Mouse (Mus musculus) cerebellum, postnatal 4 days (tissue): ENCODE data around the gene Ide.

Experiments
- DNase-seq, 2 experiments: peaks; one replicate each; pipeline ENCODE4 v3.0.0; 2022; ENCODE audit warnings: low spot score in 2 of 2, mixed read lengths in 1 of 2

The Ide gene

GRCm38 (mm10) chr19:37333357-37333756 lies 4.3 kb downstream of the Ide start:
- DNase-seq, result no peak

DNA sequence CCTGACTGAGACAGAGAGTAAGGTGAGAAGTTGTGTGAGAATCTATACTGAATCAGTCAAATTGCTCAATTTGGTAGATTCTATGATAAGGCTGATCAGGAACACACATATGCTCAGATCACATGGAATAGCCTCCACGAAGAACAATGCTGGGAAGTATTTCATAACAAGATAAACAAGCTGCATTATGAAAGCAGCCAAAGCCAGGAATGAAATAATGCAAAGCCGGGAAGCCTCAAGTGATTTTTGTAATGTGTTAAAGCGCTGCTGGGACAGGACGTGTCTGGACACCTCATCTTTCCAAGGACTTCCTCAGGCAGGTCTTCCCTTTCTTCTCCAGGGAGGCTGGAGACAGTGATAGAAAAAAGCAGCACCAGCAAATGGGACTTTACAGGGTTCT lies 4.9 kb downstream of the Ide start:
- DNase-seq, result no peak

GRCm38 (mm10) chr19:37327216-37327615 lies 10.4 kb downstream of the Ide start:
- DNase-seq, result no peak

- no peak for DNase-seq
Measured at GRCm38 (mm10) chr19:37323566-37323965, 14.1 kb downstream of the Ide start.

- DNase-seq, result no peak
Measured at GRCm38 (mm10) chr19:37320802-37321619, 16.6 kb downstream of the Ide start.

DNA sequence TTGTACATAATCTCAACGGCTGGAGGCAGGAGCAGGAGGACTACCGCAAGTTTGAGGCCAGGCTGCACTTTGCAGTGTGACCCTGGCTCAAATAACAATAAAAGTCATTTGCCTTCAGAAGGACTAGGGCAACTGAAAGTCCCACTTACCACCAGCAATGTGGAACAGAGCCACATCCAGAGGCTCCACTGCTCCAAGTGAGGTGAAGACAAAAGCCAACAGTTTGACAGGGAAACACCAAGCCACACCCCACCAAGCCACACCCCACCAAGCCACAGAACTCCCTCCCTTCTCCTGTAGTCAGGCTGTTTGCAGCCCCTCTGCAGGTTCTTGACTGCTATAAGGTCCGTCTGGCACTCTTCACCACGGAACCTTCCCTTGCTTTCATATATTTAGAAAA lies 20.3 kb downstream of the Ide start:
- no peak for DNase-seq

GRCm38 (mm10) chr19:37315091-37315490 lies 22.6 kb downstream of the Ide start:
- no peak for DNase-seq

GRCm38 (mm10) chr19:37311426-37311825 lies 26.2 kb downstream of the Ide start:
- DNase-seq, result no peak

DNA sequence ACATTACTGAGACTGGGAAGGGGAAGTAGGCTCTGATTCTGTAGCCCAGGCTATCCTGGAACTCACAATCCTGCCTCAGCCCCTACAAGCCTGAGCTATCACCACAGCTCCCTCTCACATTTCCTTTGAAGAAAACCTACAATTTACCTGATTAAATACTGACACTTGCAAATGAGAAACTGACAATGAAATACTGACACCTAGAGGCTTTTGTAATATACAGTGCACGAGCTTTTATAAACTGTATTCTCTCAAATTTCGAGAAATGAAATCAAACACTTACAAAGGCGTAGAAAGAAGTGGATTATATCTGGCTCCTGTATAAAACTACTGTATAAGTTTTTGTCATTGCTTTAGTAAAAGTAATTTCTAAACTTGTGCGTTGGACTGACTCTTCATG lies 27.5 kb downstream of the Ide start:
- DNase-seq, result no peak

GRCm38 (mm10) chr19:37308941-37309340 lies 28.7 kb downstream of the Ide start:
- DNase-seq, result no peak

DNA sequence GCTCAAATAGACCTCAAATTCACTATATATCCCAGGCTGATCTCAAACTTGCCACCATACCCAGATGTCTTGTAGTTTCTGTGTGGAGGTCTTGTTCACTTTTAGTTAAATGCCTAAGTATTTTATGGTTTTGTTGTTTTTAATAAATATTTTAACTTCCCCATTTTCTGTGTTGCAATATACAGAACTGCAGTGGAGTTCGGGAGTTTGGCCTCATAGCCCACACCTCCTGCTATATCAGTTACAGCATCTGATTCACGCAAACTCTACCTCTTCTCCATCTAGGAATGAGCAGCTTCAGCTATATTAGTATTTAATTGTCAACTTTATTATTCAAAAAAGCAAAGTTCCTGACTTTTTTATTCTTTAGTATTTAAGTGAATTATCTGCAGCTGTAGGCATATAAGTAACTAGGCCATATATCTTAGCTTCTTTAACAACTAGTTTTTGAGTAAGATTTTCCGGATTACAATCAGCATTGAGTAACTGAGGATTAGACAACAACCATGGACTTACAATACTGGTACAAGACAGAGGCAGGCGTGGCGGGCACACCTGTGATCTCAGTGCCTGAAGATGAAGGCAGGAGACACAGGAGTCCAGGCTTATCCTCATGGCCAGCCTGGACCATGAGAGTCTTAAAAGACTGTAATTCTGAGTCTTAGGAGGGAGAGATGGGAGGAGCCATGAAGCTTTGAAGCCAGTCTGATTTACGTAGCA lies 29.7 kb downstream of the Ide start:
- DNase-seq, result no peak

DNA sequence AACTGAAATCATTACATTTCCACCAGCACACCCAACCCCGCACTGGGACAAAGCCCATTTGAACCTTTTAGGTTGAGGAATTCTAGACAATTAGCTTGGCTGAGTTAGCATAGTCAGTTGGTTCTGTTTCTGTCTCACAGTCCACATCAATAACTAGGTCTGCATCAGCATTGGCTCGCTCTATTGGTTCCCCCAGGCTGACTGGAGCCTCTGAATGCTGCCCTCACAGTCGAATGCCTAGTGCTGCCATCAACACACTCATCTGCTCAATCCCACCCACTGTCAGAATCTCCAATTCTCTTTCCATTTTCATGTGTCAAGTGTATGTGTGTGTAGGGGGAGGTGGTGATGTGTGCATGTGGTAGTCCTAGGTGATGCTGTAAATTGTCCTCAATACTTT lies 31.5 kb downstream of the Ide start:
- DNase-seq, result no peak

DNA sequence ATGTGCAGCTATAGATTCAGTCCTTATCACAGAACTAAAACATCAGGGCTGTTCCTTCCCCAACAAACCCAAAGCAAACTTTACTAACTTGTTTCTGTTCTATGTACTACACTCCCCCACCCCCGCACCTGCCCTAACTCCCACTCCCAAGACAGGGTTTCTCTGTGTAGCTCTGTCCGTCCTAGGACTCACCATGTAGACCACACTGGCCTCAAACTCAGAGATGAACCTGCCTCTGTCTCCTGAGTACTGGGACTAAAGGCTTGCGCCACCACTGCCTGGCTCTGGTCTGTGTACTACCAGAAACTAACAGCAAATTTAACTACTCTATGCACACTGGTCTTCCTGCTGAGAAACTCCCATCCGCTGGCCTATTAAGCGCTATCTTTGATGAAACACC lies 32.8 kb downstream of the Ide start:
- DNase-seq, result no peak

DNA sequence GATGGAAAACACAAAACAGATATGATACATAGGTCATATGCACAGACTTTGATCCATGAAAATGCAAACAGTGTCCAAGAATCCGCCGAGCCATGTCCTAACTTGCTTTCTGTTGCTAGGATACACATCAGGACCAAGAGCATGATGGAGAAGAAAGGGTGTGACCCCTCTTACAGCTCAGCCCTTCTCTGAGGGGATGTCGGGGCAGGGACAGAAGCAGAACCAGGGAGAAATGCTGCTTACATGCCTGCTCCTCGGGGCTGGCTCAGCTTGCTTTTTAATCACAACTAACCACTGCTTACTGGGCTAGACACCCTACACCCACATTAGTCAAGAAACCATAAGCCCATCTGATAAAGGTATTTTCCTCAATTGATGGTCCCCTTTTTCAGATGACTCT lies 33.6 kb downstream of the Ide start:
- DNase-seq, result no peak

GRCm38 (mm10) chr19:37301733-37302132 lies 35.9 kb downstream of the Ide start:
- no peak for DNase-seq

DNA sequence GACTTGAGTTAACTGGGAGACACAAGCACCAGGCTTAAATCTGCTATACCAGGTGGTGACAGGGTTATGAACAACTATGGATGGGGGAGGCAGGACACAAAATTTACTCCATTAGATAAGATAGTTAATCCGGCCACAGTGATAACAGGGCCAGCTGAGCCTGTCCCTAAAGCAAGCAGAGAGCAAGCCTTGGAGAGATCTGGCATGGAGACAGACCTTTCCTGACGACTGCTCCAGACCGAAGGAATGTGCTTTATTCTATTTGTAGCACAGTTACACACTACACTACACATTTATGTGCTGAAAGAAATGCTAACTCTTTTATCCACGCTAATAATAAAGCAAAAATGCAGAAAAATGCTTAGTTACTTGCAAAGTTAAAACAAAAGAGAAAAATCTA lies 46.0 kb downstream of the Ide start:
- no peak for DNase-seq

GRCm38 (mm10) chr19:37290906-37291305 lies 46.7 kb downstream of the Ide start:
- DNase-seq, result no peak

DNA sequence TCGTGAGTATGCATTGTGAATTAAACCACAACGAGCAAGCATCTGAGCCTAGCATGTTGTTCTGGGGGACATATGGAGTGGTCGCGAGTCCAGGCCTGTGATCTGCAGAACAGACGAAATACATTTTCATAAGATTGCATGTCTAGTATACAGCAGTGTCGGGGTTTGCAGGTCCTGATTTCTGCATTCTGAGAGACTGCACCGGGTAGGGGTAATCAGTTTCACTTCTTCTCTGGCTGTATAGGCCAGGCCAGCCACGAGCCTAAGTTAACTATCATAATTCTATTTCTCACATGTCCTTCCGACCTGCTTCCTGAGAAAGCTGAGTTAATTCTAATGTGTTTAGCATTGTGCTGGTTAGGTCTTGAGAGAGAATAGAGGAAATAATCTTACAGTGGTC lies 52.9 kb downstream of the Ide start:
- no peak for DNase-seq

DNA sequence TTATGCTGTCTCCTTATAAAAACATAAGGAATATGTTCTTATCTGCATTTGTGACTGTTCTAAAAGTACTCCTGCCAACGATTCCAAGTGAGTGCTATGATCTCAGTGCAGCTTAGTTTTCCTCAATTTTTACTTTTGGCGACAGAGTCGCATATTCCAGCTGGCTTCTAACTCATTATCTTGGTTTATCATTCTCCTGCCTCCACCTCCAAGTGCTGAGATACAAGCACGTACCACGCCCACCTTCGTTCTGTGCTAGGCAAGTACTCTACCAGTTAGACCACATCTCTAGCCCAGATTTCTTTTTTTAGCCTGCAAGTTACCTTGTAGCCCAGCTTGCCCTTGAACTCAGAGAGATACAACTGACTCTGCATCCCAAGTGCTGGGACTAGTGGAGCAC lies 54.5 kb downstream of the Ide start:
- no peak for DNase-seq

DNA sequence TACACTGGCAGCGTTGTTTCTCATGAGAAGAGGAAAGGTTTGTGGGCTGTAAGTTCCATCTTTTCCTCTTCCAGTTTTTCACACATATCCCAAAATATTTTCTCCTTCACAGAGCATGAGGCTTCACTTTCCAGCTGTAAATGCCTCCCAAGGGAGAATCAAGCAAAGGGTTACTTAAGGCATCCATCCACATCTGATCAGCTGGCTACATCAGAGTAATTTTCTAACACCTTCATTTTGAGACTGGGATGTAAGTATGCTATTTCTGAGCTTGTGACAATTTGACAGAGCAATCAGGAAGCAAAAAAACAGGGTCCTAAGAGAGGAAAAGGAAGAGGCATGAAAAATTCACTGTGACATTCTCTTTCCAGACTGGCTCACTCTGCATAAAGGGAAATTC lies 55.9 kb downstream of the Ide start:
- DNase-seq, result no peak

DNA sequence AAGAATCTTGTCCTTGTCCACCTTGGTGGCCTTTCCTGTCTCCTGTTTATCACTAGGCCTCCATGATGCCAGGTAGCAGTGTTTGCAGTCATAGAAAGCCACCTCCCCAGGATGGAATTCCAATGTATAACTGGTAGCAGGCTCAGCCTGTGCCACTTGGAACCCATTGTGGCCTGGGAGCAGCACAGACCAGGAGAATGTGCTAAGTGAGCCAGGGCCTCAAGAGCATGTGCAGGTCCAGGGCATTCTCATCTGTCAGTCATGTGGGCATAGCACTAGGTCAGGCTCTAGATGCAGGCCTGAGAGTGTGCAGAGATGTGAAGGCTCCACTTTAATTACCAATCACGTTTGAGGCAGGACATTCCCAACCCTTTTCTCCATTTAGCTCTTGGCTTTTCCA lies 58.5 kb downstream of the Ide start:
- DNase-seq, result no peak

GRCm38 (mm10) chr19:37275555-37275954 lies 62.1 kb downstream of the Ide start:
- no peak for DNase-seq

DNA sequence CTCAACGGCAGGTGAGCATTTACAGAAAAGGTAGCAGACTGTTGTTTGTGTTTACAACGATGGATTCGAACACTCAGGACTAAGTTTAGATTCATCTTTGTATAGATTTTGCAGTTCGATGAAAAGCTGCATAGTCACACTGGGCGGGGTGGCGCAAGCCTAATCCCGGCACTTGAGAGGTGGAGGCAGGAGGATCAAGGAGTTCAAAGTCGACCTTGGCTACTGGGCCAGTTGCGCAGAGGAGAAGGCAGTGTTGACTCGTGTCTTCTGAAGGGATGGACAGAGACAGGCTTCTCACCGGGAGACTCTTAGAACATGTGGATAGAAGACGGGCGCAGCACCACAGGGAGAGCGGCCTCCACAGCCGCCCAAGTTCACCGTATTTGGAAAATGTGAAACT lies 68.5 kb downstream of the Ide start:
- DNase-seq, result no peak
